Mouse (Mus musculus): ENCODE data around the gene Rpl21.

Gene Rpl21

GRCm38 (mm10) chr5:146883486-146884272 lies 51.0 kb downstream of the Rpl21 start:
- H3K27me3 ChIP-seq (ENCODE audit: insufficient read depth, low read length), result no peaks in the 10 kb centered on the region
- TF ChIP-seq POU5F1 (IDR thresholded peaks at IDR 0.05; ENCODE audit: borderline replicate concordance, low read length), result no peak
- no peak for TF ChIP-seq NANOG (IDR thresholded peaks at IDR 0.05; ENCODE audit: borderline replicate concordance, low read length)
- TF ChIP-seq CTCF (conservative IDR thresholded peaks at IDR 0.05; ENCODE audit: low read length), result no peak
- H3K4me1 ChIP-seq (replicated peaks; ENCODE audit: low read depth, low read length), result peaks cover 23% of the 10 kb centered on the region
- H3K36me3 ChIP-seq (ENCODE audit: insufficient read depth, low read length), result no peaks in the 10 kb centered on the region; the same call in 1 of the 2 replicates
- no peak overlapping the region for H3K4me3 ChIP-seq (replicated peaks; ENCODE audit: low read length)
- peaks cover 11% of the 10 kb centered on the region; the same call in 1 of the 2 replicates for H3K9me3 ChIP-seq (ENCODE audit: low read length)
